Mouse (Mus musculus) ES-CJ7 (cell line): ENCODE results near the gene Pramef12.
"Not testable (repeated sequence)": the region's sequence is repeated elsewhere in the genome, so short reads cannot be mapped to it uniquely, and the experiment has no call there.

ENCODE experiments used
- DNase-seq: peaks from one replicate; pipeline ENCODE4 v3.0.0; 2011; ENCODE audit warnings: low read depth, low spot score

Gene Pramef12

DNA sequence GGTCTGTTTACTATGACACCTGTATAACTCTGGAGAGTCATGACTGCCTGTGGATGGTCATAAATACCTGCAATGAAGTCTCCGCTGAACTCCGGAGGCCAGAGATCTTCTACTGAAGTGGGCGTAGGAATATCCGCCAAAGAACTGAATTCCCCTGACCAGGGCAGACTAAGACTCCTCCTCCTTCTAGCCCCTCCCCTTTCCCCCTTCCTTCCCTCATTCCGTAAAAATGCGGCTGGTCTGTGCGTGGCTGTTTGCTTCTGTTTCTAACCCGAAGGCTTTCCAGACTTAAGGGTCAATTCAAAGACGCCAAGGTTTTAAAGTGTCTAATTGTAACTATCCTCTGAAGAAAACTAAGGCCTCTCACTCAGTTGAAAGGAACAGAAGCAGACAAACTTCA, at the start of gene Pramef12:
TSS of gene Pramef12 (minus strand) at position 175 of the 400 bp plus-strand sequence.
- DNase-seq = peak; percentile 65

DNA sequence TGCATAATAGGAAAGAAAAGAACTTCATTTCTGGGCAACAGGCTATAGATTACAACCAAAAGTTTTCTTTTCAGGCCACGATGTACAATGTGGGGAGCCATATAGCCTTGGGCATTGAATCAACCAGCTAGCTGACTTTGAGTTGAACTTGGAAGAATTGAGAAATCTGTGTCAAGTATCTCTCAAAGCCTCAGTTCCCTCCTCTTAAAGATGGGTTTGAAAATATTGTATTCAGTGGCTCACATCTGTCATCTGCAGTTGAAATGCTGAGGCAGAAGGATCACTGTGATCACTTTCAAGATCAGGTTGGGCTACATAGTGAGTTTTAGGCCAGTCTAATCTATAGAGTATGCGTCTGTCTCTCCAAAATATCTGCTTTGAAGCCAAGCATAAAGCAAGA, 45.0 kb upstream of the Pramef12 start, which contains the start of gene Gm9944:
TSS of gene Gm9944 (minus strand) at position 101 of the 400 bp plus-strand sequence.
- no peak for DNase-seq

GRCm38 (mm10) chr4:144448546-144448945, 40.3 kb upstream of the Pramef12 start:
- no peak for DNase-seq

DNA sequence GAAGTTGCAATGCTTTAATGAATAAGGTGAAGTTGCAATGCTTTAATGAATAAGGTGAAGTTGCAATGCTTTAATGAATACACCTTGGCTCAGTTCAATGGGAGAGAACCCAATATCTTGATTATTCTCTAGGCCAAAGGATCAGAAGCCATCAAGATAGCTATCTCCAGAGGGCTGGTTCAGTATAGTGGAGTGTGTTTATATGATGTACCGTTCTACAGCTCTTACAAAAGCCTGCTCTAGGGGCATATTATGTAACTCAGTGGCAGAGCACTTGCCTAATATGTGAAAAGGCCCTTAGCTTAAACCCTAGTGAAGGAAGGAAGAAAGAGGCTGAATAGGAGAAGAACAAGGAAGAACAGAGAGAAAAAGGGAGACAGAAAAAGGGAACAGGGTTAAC, 33.3 kb upstream of the Pramef12 start:
- DNase-seq = no peak

- no peak for DNase-seq
These were observed 32.8 kb upstream of the Pramef12 start for GRCm38 (mm10) chr4:144441095-144441494.

DNA sequence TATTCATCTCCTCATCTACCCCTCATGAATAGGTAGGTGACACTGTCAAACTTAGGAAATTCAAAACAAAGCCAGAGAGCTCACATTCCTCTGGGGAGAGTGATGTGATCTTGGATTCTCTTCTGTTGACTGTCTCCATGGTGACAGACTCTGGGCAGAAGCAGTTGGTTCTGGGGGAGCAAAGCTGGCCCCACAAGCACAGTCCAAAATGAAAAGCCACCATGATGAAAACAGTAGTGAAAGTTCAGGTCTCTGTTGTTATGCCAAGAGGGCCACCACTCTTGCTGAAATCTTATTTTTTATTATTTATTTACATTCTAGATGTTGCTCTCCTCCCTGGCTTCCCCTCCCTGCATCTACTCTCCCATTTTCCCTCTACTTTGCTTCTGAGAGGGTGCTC, 30.4 kb upstream of the Pramef12 start, which contains the start of gene 1700012P22Rik:
TSS of gene 1700012P22Rik (minus strand) at position 101 of the 400 bp plus-strand sequence.
- DNase-seq = no peak

DNA sequence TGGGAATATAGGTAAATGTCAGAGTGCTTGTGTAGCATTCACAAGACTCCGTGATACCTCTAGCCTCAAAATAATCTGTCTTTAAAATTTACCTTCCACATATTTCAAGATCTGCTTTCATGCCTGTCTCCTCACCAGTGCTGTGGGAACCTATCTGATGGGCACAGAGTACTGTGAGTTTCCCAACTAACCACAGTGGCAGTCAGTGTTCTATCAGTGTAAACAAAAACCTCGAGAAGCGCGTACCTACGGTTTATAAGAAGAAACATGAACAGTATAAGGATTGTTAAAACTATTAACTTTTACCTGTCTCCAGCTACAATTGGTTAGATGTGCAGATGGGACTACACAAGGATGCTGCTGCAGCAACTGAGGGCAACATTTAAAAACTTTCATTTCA, 25.0 kb upstream of the Pramef12 start:
- no peak for DNase-seq

DNA sequence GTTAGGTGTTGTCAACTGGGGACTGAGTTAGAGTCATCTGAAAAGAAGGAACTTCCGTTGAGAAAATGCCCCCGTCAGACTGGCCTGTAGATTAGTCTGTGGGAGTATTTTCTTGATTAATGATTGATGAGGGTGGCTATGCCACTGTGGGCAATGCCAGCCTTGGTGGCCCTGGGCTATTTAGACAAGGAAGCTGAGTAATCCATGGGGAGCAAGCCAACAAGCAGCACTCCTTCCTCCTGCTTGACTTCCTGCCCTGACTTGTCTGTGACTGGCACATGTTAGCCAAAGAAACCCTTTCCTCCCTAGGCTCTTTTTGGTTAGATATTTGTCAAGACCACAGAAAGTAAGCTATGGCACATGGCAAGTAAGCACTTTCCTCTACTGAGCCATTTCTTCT, 22.5 kb upstream of the Pramef12 start:
- DNase-seq = no peak

DNA sequence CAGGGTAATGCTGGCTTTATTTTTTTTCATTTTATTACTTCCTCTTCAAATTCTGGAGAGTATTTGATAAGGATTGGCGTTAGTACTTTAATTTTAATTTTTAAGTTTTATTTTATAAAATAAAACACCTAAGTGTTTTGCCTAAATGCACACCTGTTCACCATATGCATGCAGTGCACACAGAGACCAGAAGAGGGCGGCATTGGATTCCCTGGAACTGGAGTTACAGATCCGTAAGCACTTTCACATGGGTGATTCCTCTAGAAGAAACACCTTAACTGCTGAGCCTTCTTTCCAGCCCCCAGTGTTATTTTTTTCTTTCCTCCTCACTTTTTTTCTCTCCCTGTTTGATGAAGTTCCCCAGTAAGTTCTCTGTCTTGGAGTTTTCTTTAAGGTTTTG, 20.6 kb upstream of the Pramef12 start:
- peak; percentile 73 for DNase-seq

DNA sequence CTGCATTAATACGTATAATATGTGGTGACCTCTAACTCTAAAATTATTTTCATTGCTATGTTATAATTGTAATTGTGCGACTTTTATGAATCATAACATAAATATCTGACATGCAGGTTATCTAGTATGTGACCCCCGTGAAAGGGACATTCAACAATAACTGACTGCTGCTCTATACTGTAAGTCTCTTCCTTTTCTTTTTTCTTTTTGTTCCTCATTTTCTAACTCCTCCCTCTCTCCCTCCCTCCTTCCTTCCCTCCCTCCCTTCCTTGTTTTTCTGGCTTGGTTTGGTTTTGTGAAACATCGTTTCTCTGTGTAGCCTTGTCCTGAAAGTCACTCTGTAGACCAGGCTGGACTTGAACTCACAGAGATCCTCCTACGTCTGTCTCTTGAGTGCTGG, 16.3 kb upstream of the Pramef12 start:
- DNase-seq = no peak

GRCm38 (mm10) chr4:144420644-144421043, 12.4 kb upstream of the Pramef12 start:
- DNase-seq = peak; percentile 71

GRCm38 (mm10) chr4:144406261-144406660, 2.0 kb downstream of the Pramef12 start:
- DNase-seq = peak; percentile 59

DNA sequence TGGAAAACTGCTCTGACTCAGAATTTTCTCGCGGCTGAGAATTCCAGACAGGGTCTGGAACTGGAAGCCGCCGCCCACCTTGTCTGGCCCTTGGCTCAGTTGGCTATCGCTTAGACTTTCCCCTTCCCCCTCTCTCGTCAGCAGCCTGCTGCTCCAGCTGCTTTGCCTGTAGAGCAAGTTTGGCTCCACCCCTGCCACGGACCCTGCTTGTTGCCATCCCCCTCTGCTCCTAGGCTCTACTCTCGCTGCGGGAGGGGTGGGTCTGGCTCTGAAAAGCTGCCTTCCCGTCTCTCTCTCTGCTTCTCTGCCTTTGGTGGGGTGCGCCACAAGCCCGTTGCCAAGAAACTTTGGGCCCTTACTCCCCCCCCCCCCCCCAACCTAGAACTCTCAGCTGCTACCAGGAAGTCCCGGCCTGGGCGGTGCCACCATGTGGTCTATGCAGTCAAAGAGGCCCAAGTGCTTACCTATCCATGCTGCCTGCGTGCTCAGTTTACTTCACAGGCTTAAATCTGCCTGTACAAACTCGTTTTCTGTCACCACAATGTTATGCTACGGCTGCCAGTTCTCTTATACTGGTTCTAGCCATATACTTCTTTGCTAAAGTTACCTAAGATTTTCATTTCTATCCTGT, 3.7 kb downstream of the Pramef12 start:
- peak; percentile 96 for DNase-seq

DNA sequence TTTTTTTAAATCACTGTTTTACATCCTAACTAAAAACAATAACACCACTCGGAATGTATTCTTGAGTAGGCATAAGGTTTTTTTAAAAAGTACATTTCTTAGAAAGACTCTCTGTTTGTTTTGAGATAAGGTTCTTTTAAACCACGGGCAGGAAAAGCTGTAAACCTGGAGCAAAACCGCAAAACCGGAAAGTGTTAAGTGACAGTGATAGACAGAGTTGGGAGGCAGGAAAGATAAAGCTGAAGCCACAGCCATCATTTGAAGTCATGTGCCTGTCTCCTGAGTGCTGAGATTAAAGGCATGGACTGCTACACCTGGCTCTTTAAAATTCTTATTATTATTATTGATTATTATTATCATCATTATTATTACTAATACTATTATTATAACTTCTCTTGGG, 5.6 kb downstream of the Pramef12 start:
- no peak for DNase-seq

DNA sequence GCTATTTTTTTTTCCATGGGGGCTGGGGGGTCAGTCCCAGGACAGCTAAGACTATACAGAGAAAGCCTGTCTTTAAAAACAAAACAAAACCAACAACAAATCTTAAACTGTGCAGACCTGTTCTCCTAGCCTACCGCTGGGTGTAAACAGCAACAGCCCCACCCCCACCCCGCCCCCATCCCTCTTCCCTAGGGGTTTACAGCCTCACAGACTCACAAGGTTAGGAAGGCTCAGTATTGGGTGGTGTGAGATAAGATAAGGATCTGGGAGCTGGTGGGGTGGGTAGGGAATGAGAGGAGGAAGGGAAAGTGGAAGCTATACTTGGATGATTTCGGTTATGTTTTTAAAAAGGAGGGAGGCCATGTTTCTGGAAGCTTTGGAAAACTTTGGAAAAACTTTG, 11.9 kb downstream of the Pramef12 start:
- DNase-seq = peak; percentile 24

GRCm38 (mm10) chr4:144377911-144378310, 30.4 kb downstream of the Pramef12 start, which contains the start of gene Pramef20:
Gene Pramef20 (minus strand): TSS chr4:144377933.
- no peak for DNase-seq

DNA sequence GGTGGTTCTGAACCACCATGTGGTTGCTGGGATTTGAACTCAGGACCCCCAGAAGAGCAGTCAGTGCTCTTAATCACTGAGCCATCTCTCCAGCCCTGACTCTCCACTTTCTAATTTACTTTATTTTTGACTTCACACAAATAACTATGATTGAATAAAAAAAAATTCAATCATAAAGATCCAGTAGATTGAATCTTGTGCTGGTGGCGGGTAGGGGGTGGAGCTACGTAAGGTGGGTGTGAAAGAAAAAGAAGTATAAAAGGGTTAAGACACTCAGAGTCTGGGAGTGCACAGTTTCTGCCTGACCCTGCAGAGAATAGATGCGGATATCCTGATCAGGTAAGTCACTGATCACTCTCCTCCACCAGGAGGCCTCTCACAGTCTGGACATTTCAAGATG, 50.6 kb downstream of the Pramef12 start, which contains the start of gene Gm13119:
TSS of gene Gm13119 (plus strand) at position 301 of the 400 bp plus-strand sequence.
- not testable (repeated sequence) for DNase-seq
